Mouse (Mus musculus): ENCODE measurements at regions not wholly inside any gene's neighbourhood (a gene's known extent, or its start where the extent isn't known, plus 50 kb on each side); places are given as distances from the start of the nearest gene placed in this dataset.

DNA sequence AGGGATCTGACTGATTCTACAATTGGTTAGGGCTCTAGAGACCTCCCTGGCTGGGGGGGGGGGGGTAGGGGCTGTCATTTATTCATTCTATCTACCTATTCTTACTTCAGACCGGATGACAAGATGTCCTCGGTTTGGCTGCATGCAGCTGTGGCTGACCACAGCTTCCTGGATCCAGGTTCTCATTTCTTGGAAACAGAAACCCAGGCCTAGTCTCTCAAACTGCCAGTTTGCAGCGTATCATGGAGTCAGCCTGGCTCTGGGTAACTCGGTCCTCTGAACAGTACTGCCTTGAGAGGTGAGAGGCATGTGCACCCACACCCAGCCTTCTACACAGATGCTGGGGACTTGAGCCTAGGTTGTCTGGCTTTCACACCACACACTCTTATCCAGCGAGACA is 62.1 kb upstream of the Elovl6 start:
- H3K79me2 ChIP-seq (replicated peaks; ENCODE audit: control insufficient read depth, extremely low read depth, insufficient read depth, poor library complexity, severe bottlenecking): no peaks in the 10 kb centered on the region
- in situ Hi-C loops (cut with MboI; ENCODE audit: low pct_ligation_motif_present, low pct_unique_long_range_greater_than_20kb, low sequenced_read_pairs) (no loop called here), dilution Hi-C loops (cut with MboI; ENCODE audit: extremely low pct_ligation_motif_present, extremely low pct_unique_long_range_greater_than_20kb, low sequenced_read_pairs) (no loop called here)
- H3K27me3 ChIP-seq (replicated peaks): no peaks in the 10 kb centered on the region
- no peak overlapping the region for H3K9ac ChIP-seq (ENCODE audit: insufficient read depth, low read depth)
- no peak overlapping the region for H3K4me2 ChIP-seq (ENCODE audit: insufficient read depth, low read depth, poor library complexity, severe bottlenecking)
- H3K9me3 ChIP-seq (replicated peaks; ENCODE audit: low read length): no peaks in the 10 kb centered on the region
- H3K4me1 ChIP-seq (ENCODE audit: control insufficient read depth in 1 of 2, insufficient read depth in 2 of 2): no peaks in the 10 kb centered on the region
- no peak overlapping the region for H3K4me3 ChIP-seq (replicated peaks in 1 of 3; ENCODE audit: low read depth in 2 of 3, low read length in 2 of 3, poor library complexity in 1 of 3)
- TF ChIP-seq USF1 (IDR thresholded peaks at IDR 0.05; ENCODE audit: low read depth, low read length) (no peak), ZNF384 (IDR thresholded peaks at IDR 0.05; ENCODE audit: low read depth, low read length) (no peak), KAT2A (IDR thresholded peaks at IDR 0.05; ENCODE audit: insufficient replicate concordance, low read length) (no peak), NRF1 (IDR thresholded peaks at IDR 0.05; ENCODE audit: low read depth, low read length) (no peak), ETS1 (conservative IDR thresholded peaks at IDR 0.05; ENCODE audit: low read depth, low read length) (no peak), IRF4 (IDR thresholded peaks at IDR 0.05; ENCODE audit: low read depth, low read length) (no peak), CHD2 (IDR thresholded peaks at IDR 0.05; ENCODE audit: low read length) (no peak), POLR2AphosphoS2 (IDR thresholded peaks at IDR 0.05; ENCODE audit: low read depth, low read length) (no peak), TCF12 (IDR thresholded peaks at IDR 0.05; ENCODE audit: low read depth, low read length) (no peak), BHLHE40 (IDR thresholded peaks at IDR 0.05; ENCODE audit: low read depth, low read length) (no peak), RCOR1 (conservative IDR thresholded peaks at IDR 0.05; ENCODE audit: low read depth, low read length) (no peak), TBP (conservative IDR thresholded peaks at IDR 0.05; ENCODE audit: low read depth, low read length) (no peak), ZC3H11A (IDR thresholded peaks at IDR 0.05; ENCODE audit: low read depth, low read length) (no peak), MEF2A (IDR thresholded peaks at IDR 0.05; ENCODE audit: borderline replicate concordance, low read depth, low read length) (no peak), CTCF (conservative IDR thresholded peaks at IDR 0.05 in 1 of 2, IDR thresholded peaks at IDR 0.05 in 1 of 2; ENCODE audit: low read depth in 2 of 2, low read length in 2 of 2) (no peak), ZMIZ1 (IDR thresholded peaks at IDR 0.05; ENCODE audit: low read depth, low read length) (no peak), SIN3A (IDR thresholded peaks at IDR 0.05; ENCODE audit: low read length) (no peak), GABPA (IDR thresholded peaks at IDR 0.05; ENCODE audit: insufficient replicate concordance, low read depth, low read length) (no peak)
- no peaks in the 10 kb centered on the region for H3K36me3 ChIP-seq (replicated peaks in 1 of 2; ENCODE audit: control insufficient read depth in 1 of 2, insufficient read depth in 1 of 2, low read length in 1 of 2)
- no peak for DNase-seq (ENCODE audit: extremely low read depth)
- H3K27ac ChIP-seq (ENCODE audit: insufficient read depth, low read depth): no peak overlapping the region

DNA sequence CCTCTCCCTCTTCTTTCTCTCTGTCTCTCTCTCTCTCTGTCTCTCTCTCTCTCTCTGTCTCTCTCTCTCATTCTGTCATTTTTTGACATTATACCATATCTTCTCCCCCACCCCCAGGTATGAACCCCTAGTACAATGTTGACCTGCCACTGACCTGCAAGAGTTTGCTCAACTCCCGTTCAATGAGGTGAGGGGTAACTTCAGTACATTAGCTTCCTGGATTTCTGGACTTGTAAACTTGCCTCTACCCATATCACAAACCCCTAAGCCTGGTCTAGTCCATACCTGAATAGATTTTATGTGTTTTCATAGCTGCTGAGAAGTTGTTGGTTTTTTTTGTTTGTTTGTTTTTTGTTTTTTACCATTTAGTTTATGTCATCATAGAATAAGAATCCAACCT is 60.8 kb upstream of the Elovl6 start:
- no peaks in the 10 kb centered on the region for H3K36me3 ChIP-seq (replicated peaks in 1 of 2; ENCODE audit: control insufficient read depth in 1 of 2, insufficient read depth in 1 of 2, low read length in 1 of 2)
- H3K79me2 ChIP-seq (replicated peaks; ENCODE audit: control insufficient read depth, extremely low read depth, insufficient read depth, poor library complexity, severe bottlenecking): no peaks in the 10 kb centered on the region
- H3K9ac ChIP-seq (ENCODE audit: insufficient read depth, low read depth): no peak overlapping the region
- no peaks in the 10 kb centered on the region for H3K9me3 ChIP-seq (replicated peaks; ENCODE audit: low read length)
- H3K4me1 ChIP-seq (ENCODE audit: control insufficient read depth in 1 of 2, insufficient read depth in 2 of 2): no peaks in the 10 kb centered on the region
- no peak overlapping the region for H3K4me2 ChIP-seq (ENCODE audit: insufficient read depth, low read depth, poor library complexity, severe bottlenecking)
- dilution Hi-C loops (cut with MboI; ENCODE audit: extremely low pct_ligation_motif_present, extremely low pct_unique_long_range_greater_than_20kb, low sequenced_read_pairs): no loop called here
- no peak overlapping the region for H3K4me3 ChIP-seq (replicated peaks in 1 of 3; ENCODE audit: low read depth in 2 of 3, low read length in 2 of 3, poor library complexity in 1 of 3)
- in situ Hi-C loops (cut with MboI; ENCODE audit: low pct_ligation_motif_present, low pct_unique_long_range_greater_than_20kb, low sequenced_read_pairs): no loop called here
- no peak for DNase-seq (ENCODE audit: extremely low read depth)
- no peak overlapping the region for H3K27ac ChIP-seq (ENCODE audit: insufficient read depth, low read depth)
- TF ChIP-seq HCFC1 (IDR thresholded peaks at IDR 0.05; ENCODE audit: low read depth, low read length) (no peak), ZMIZ1 (IDR thresholded peaks at IDR 0.05; ENCODE audit: low read depth, low read length) (no peak), EP300 (IDR thresholded peaks at IDR 0.05; ENCODE audit: low read length) (no peak), MYC (IDR thresholded peaks at IDR 0.05; ENCODE audit: low read depth, low read length) (no peak), GABPA (IDR thresholded peaks at IDR 0.05; ENCODE audit: insufficient replicate concordance, low read depth, low read length) (no peak)
- H3K27me3 ChIP-seq (replicated peaks): no peaks in the 10 kb centered on the region

All from CH12.LX (cell line).